Mouse (Mus musculus): ENCODE results near the gene Fxyd7. TPM values are rescaled to one million over a fixed set of nuclear protein-coding genes. Genes with fewer than 3 reads are reported as not detected.
A peak's percentile ranks its signal among the peaks of the same experiment; 100 is the strongest.

Gene Fxyd7
- polyA plus RNA-seq, 1 experiment from 2014 or later: 12.6 TPM

- no peak overlapping the region for H3K27ac ChIP-seq (ENCODE audit: low read depth, low read length)
- no peak overlapping the region for H3K4me2 ChIP-seq (replicated peaks; ENCODE audit: low read depth, low read length)
- H3K4me1 ChIP-seq (replicated peaks; ENCODE audit: control insufficient read depth, insufficient read depth, low read length): no peaks in the 10 kb centered on the region
- no peak overlapping the region for H3K9ac ChIP-seq (ENCODE audit: low read depth, low read length)
- no peaks in the 10 kb centered on the region for H3K36me3 ChIP-seq (ENCODE audit: control insufficient read depth, insufficient read depth, low read length)
- DNase-seq (ENCODE audit: low spot score) (no peak), ATAC-seq (ENCODE audit: low FRiP score) (no peak)
- WGBS: 89% methylated on average over 8 of the region's 8 CpGs
- no peaks in the 10 kb centered on the region for H3K9me3 ChIP-seq (ENCODE audit: control insufficient read depth, low read length)
- H3K27me3 ChIP-seq (ENCODE audit: control insufficient read depth, insufficient read depth, low read length): no peaks in the 10 kb centered on the region
- H3K4me3 ChIP-seq (ENCODE audit: low read depth, low read length): no peak overlapping the region
Observed at GRCm38 (mm10) chr7:31079670-31080069, 28.4 kb upstream of the Fxyd7 start.

GRCm38 (mm10) chr7:31077885-31078445 lies 26.7 kb upstream of the Fxyd7 start:
- Histone ChIP-seq H3K27me3 (ENCODE audit: control insufficient read depth, insufficient read depth, low read length) (no peaks in the 10 kb centered on the region), H3K4me1 (replicated peaks; ENCODE audit: control insufficient read depth, insufficient read depth, low read length) (no peaks in the 10 kb centered on the region), H3K9me3 (ENCODE audit: control insufficient read depth, low read length) (no peaks in the 10 kb centered on the region), H3K4me3 (ENCODE audit: low read depth, low read length) (no peak overlapping the region), H3K4me2 (replicated peaks; ENCODE audit: low read depth, low read length) (no peak overlapping the region), H3K36me3 (ENCODE audit: control insufficient read depth, insufficient read depth, low read length) (no peaks in the 10 kb centered on the region), H3K27ac (ENCODE audit: low read depth, low read length) (no peak overlapping the region), H3K9ac (ENCODE audit: low read depth, low read length) (no peak overlapping the region)
- DNase-seq (ENCODE audit: low spot score) (peak; percentile 65), ATAC-seq (ENCODE audit: low FRiP score) (no peak)
- 43% methylated on average over 5 of the region's 5 CpGs for WGBS

GRCm38 (mm10) chr7:31077470-31077869 lies 26.2 kb upstream of the Fxyd7 start:
- Histone ChIP-seq H3K4me3 (ENCODE audit: low read depth, low read length) (no peak overlapping the region), H3K4me2 (replicated peaks; ENCODE audit: low read depth, low read length) (no peak overlapping the region), H3K36me3 (ENCODE audit: control insufficient read depth, insufficient read depth, low read length) (no peaks in the 10 kb centered on the region), H3K27me3 (ENCODE audit: control insufficient read depth, insufficient read depth, low read length) (no peaks in the 10 kb centered on the region), H3K9ac (ENCODE audit: low read depth, low read length) (no peak overlapping the region), H3K4me1 (replicated peaks; ENCODE audit: control insufficient read depth, insufficient read depth, low read length) (no peaks in the 10 kb centered on the region), H3K27ac (ENCODE audit: low read depth, low read length) (no peak overlapping the region), H3K9me3 (ENCODE audit: control insufficient read depth, low read length) (no peaks in the 10 kb centered on the region)
- WGBS: 42% methylated on average over 6 of the region's 6 CpGs
- ATAC-seq (ENCODE audit: low FRiP score): peak; percentile 22; the same call in 1 of the 2 replicates
- no peak for DNase-seq (ENCODE audit: low spot score)

GRCm38 (mm10) chr7:31076492-31076891 lies 25.2 kb upstream of the Fxyd7 start, which contains the start of gene Fxyd3:
TSS of gene Fxyd3 (minus strand) at chr7:31076704.
- Histone ChIP-seq H3K4me3 (ENCODE audit: low read depth, low read length) (no peak within 1 kb of the TSS), H3K4me2 (replicated peaks; ENCODE audit: low read depth, low read length) (no peak within 1 kb of the TSS), H3K27ac (ENCODE audit: low read depth, low read length) (no peak within 1 kb of the TSS), H3K9ac (ENCODE audit: low read depth, low read length) (no peak within 1 kb of the TSS), H3K36me3 (ENCODE audit: control insufficient read depth, insufficient read depth, low read length) (no peaks in the 10 kb centered on the region), H3K4me1 (replicated peaks; ENCODE audit: control insufficient read depth, insufficient read depth, low read length) (no peaks in the 10 kb centered on the region; the same call in 1 of the 2 replicates), H3K27me3 (ENCODE audit: control insufficient read depth, insufficient read depth, low read length) (no peaks in the 10 kb centered on the region), H3K9me3 (ENCODE audit: control insufficient read depth, low read length) (no peaks in the 10 kb centered on the region)
- DNase-seq (ENCODE audit: low spot score) (no peak), ATAC-seq (ENCODE audit: low FRiP score) (no peak)
- WGBS: 56% methylated on average over 5 of the region's 5 CpGs

GRCm38 (mm10) chr7:31074713-31075069 lies 23.4 kb upstream of the Fxyd7 start:
- no peak overlapping the region for H3K27ac ChIP-seq (ENCODE audit: low read depth, low read length)
- H3K4me1 ChIP-seq (replicated peaks; ENCODE audit: control insufficient read depth, insufficient read depth, low read length): no peaks in the 10 kb centered on the region; the same call in 1 of the 2 replicates
- no peaks in the 10 kb centered on the region for H3K36me3 ChIP-seq (ENCODE audit: control insufficient read depth, insufficient read depth, low read length)
- H3K4me3 ChIP-seq (ENCODE audit: low read depth, low read length): no peak overlapping the region
- no peak for ATAC-seq (ENCODE audit: low FRiP score)
- no peaks in the 10 kb centered on the region for H3K9me3 ChIP-seq (ENCODE audit: control insufficient read depth, low read length)
- H3K9ac ChIP-seq (ENCODE audit: low read depth, low read length): no peak overlapping the region
- no peak overlapping the region for H3K4me2 ChIP-seq (replicated peaks; ENCODE audit: low read depth, low read length)
- no peak for DNase-seq (ENCODE audit: low spot score)
- WGBS: 86% methylated on average over 5 of the region's 5 CpGs
- no peaks in the 10 kb centered on the region for H3K27me3 ChIP-seq (ENCODE audit: control insufficient read depth, insufficient read depth, low read length)

GRCm38 (mm10) chr7:31074061-31074712 lies 22.9 kb upstream of the Fxyd7 start:
- peak; percentile 33; the same call in 1 of the 2 replicates for ATAC-seq (ENCODE audit: low FRiP score)
- Histone ChIP-seq H3K36me3 (ENCODE audit: control insufficient read depth, insufficient read depth, low read length) (no peaks in the 10 kb centered on the region), H3K9me3 (ENCODE audit: control insufficient read depth, low read length) (no peaks in the 10 kb centered on the region), H3K27me3 (ENCODE audit: control insufficient read depth, insufficient read depth, low read length) (no peaks in the 10 kb centered on the region), H3K4me2 (replicated peaks; ENCODE audit: low read depth, low read length) (no peak overlapping the region), H3K9ac (ENCODE audit: low read depth, low read length) (no peak overlapping the region), H3K4me1 (replicated peaks; ENCODE audit: control insufficient read depth, insufficient read depth, low read length) (no peaks in the 10 kb centered on the region; the same call in 1 of the 2 replicates), H3K27ac (ENCODE audit: low read depth, low read length) (no peak overlapping the region), H3K4me3 (ENCODE audit: low read depth, low read length) (no peak overlapping the region)
- 71% methylated on average over 7 of the region's 7 CpGs for WGBS
- no peak for DNase-seq (ENCODE audit: low spot score)

- Histone ChIP-seq H3K4me3 (ENCODE audit: low read depth, low read length) (no peak overlapping the region), H3K4me1 (replicated peaks; ENCODE audit: control insufficient read depth, insufficient read depth, low read length) (no peaks in the 10 kb centered on the region; the same call in 1 of the 2 replicates), H3K9me3 (ENCODE audit: control insufficient read depth, low read length) (no peaks in the 10 kb centered on the region), H3K36me3 (ENCODE audit: control insufficient read depth, insufficient read depth, low read length) (no peaks in the 10 kb centered on the region), H3K27ac (ENCODE audit: low read depth, low read length) (no peak overlapping the region), H3K4me2 (replicated peaks; ENCODE audit: low read depth, low read length) (no peak overlapping the region), H3K9ac (ENCODE audit: low read depth, low read length) (no peak overlapping the region), H3K27me3 (ENCODE audit: control insufficient read depth, insufficient read depth, low read length) (no peaks in the 10 kb centered on the region)
- DNase-seq (ENCODE audit: low spot score): no peak
- no peak for ATAC-seq (ENCODE audit: low FRiP score)
Observed at GRCm38 (mm10) chr7:31073546-31073945, 22.3 kb upstream of the Fxyd7 start.

- 51% methylated on average over 9 of the region's 9 CpGs for WGBS
- DNase-seq (ENCODE audit: low spot score) (no peak), ATAC-seq (ENCODE audit: low FRiP score) (no peak; the same call in 1 of the 2 replicates)
- Histone ChIP-seq H3K4me1 (replicated peaks; ENCODE audit: control insufficient read depth, insufficient read depth, low read length) (no peaks in the 10 kb centered on the region; the same call in 1 of the 2 replicates), H3K9ac (ENCODE audit: low read depth, low read length) (no peak overlapping the region), H3K27me3 (ENCODE audit: control insufficient read depth, insufficient read depth, low read length) (no peaks in the 10 kb centered on the region), H3K4me2 (replicated peaks; ENCODE audit: low read depth, low read length) (no peak overlapping the region), H3K36me3 (ENCODE audit: control insufficient read depth, insufficient read depth, low read length) (no peaks in the 10 kb centered on the region), H3K4me3 (ENCODE audit: low read depth, low read length) (no peak overlapping the region), H3K27ac (ENCODE audit: low read depth, low read length) (0 out of 2 replicates have a peak overlapping the region, but pooled peaks have one; percentile 17), H3K9me3 (ENCODE audit: control insufficient read depth, low read length) (no peaks in the 10 kb centered on the region)
Observed at GRCm38 (mm10) chr7:31072326-31072725, 21.1 kb upstream of the Fxyd7 start.

GRCm38 (mm10) chr7:31070324-31070723 lies 19.1 kb upstream of the Fxyd7 start:
- Histone ChIP-seq H3K36me3 (ENCODE audit: control insufficient read depth, insufficient read depth, low read length) (no peaks in the 10 kb centered on the region), H3K4me2 (replicated peaks; ENCODE audit: low read depth, low read length) (no peak overlapping the region), H3K9me3 (ENCODE audit: control insufficient read depth, low read length) (no peaks in the 10 kb centered on the region), H3K27ac (ENCODE audit: low read depth, low read length) (no peak overlapping the region), H3K9ac (ENCODE audit: low read depth, low read length) (no peak overlapping the region), H3K27me3 (ENCODE audit: control insufficient read depth, insufficient read depth, low read length) (no peaks in the 10 kb centered on the region), H3K4me1 (replicated peaks; ENCODE audit: control insufficient read depth, insufficient read depth, low read length) (no peaks in the 10 kb centered on the region; the same call in 1 of the 2 replicates), H3K4me3 (ENCODE audit: low read depth, low read length) (no peak overlapping the region)
- 84% methylated on average over 6 of the region's 6 CpGs for WGBS
- DNase-seq (ENCODE audit: low spot score) (no peak), ATAC-seq (ENCODE audit: low FRiP score) (no peak)
